Mouse (Mus musculus): Measurements from ENCODE around the gene Tlk1.

DNA sequence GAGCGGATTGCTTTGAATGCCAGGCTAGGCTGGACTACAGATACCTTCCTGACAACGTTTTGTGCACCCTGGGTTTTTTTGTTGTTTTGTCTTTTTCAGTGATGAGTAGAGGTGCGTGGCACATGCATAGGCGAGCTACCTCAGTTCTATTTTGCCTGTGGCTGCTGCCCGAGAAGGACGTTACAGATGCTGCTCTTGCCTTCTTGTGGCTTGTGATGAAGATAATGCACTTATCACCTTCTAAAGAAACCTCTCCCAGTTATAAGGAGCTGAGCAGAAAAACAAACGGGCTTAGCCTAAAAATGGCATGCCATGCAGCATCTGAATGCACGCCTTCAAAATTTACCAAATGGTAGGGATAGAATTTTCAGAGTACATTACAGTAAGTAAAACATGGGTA lies 2.3 kb upstream of the Tlk1 start:
- TF ChIP-seq CTCF (IDR thresholded peaks at IDR 0.05; ENCODE audit: borderline replicate concordance, insufficient read depth, low read depth, low read length) (no peak), POLR2A (IDR thresholded peaks at IDR 0.05; ENCODE audit: borderline replicate concordance, insufficient read depth, low read length) (no peak)

Measured in cerebellum, adult 2 months (tissue).